Mouse (Mus musculus) urinary bladder, postnatal 10 days (tissue): ENCODE results near the gene Mrm2.

ENCODE experiments used
- DNase-seq: peaks from one replicate; pipeline ENCODE4 v3.0.0; 2022; ENCODE audit warnings: low spot score

The Mrm2 gene

DNA sequence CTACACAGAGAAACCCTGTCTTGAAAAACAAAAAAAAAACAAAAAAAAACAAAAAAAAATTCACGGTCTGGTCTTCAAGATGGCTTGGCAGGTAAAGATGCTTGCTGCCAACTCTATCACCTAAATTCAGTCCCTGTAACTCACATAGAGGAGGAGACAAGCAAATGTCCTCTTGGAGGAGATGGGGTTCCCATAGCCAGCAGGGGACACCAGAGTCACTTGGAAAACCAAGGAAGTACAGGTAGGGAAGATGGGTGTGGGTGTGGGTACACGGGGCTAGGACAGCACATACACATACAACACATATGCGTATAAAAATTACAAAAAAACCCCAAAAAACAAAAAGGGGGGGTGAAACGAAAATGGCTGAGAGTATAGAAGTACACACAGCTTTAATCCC, 11.2 kb upstream of the Mrm2 start:
- DNase-seq, result no peak

DNA sequence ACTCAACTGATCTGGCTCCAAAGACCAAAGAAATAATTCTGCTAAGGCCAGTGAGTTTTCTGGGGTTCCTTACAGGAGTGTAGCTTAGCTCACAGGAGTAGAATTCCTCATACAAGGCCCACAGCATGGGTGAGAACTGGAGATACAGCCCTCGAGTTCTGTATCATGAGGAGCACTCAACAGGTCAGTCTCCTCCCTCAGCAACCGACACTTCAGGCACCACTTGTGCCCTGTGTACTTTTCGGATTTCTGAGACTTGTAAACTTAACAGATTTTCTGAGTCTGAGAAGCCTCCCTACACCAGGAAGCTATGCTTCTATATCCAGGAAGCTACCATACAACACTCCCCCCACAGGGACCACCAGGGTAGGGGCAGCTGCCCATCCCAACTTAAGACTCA, 8.1 kb upstream of the Mrm2 start:
- DNase-seq, result no peak

GRCm38 (mm10) chr5:140338779-140339178, 7.1 kb upstream of the Mrm2 start:
- DNase-seq, result no peak

- no peak for DNase-seq
These were observed 5.0 kb upstream of the Mrm2 start for GRCm38 (mm10) chr5:140336680-140337079.

DNA sequence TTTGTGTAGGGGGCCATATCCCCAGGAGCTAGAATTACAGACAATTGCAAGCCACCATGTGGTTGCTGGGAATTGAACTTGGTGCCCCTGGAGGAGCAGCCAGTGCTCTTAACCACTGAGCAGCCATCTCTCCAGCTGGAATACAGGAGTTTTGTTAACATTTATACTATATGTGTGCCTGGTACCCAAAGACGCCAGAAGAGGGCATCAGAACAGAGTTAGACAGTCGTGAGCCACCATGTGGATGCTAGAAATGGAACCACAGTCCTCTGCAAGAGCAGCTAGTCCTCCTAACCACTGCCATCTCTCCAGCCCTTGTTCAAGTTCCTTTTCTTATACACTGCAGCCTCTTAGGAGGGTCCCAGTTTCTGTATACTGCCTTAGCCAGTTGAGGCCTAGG, 1.9 kb upstream of the Mrm2 start:
- no peak for DNase-seq

DNA sequence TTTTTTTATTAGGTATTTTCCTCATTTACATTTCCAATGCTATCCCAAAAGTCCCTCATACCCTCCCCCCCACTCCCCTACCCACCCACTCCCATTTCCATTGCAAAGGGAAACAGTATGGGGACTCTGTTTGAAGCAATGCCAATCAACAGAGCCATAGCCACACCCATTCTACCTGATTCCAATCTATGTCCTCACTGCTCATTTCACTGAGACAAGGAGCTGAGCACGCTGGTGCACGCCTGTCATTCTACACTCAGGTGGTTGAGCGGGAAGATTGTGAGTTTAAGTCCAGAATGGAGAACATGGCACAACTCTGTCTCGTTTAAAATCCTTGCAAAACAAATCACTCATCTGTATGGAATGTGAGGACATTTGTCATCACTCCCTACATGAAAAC, 821 bp upstream of the Mrm2 start:
- DNase-seq, result no peak

DNA sequence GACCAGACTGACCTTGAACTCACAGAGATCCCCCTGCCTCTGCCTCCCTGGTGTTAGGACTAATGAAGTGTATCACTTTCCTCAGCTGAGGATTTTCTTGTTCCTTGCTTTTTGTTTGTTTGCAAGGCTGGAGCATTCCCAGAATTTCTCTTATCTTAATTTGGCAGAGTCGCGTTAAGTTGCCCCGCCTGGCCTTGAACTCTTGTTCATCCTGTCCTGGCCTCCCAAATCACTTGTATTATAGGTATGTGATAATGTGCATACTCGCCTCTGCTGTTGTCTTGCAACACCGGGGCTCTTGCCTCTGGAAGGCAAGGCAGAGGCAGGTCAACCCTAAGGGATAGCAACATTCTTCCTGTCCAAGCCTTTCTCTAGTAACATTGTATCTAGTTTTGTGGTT, 7.6 kb downstream of the Mrm2 start:
- no peak for DNase-seq

DNA sequence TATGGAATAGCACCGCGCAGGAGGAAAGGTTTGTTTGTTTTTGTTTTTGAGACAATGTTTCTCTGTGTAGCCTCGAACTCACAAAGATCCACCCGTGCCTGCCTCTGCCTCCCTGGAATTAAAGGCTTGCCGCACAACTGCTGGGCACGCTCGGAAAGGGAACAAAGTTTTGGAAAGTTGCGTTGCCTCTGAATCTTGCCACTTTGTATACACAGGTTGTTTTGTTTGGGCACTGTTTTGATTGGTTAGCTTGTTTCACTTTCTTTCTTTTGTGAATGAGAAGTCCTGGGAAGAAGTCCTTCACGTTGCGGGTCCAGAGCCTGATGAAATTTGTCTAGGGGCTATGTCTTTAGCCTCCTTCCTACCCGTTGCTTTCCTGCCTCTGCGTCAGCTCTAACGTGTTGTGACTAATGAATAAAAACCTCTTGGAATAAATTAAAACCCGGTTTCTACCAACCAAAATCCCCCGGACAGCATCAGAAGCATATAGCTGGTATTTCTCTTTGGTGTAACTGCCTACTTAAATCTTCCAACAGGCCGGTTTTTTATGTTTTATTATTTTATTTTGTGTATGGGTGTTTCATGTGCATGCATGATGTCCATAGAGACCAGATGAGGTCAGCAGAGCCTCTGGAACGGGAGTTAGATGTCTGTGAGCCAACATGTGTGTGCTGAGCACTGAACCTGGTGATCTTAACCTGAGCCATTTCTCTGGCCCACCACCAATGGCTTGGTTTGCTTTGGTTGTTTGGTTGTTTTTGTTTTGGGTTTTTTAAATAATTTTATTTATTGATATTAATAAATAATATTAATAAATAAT, 9.7 kb downstream of the Mrm2 start:
- no peak for DNase-seq

GRCm38 (mm10) chr5:140321042-140321755, 10.5 kb downstream of the Mrm2 start, which contains the start of the genes Mad1l1 and Nudt1:
Gene Mad1l1 (minus strand): TSS chr5:140321552.
Gene Nudt1 (plus strand): TSS chr5:140321656.
- DNase-seq, result peak; percentile 83

DNA sequence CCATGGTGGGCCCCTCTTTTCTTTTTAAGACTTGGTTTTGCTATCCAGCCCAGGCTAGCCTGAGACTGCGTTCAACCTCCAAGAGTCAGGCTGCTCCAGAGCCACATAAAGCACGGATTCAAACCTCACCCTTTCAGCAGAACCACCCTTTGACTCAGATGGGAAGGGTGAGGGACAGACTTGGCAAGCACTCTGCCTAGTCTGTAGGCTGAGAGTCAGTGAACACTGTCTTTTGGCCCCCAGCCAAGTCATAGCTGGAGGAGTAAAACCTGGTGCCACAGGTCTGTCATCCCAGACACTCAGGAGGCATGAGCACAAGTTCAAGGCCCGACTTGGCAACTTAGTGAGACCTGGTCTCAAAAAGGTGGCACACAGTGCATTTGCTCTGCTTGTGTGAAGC, 15.0 kb downstream of the Mrm2 start:
- no peak for DNase-seq

- DNase-seq, result no peak
These were observed 24.1 kb downstream of the Mrm2 start for GRCm38 (mm10) chr5:140307602-140308001.

DNA sequence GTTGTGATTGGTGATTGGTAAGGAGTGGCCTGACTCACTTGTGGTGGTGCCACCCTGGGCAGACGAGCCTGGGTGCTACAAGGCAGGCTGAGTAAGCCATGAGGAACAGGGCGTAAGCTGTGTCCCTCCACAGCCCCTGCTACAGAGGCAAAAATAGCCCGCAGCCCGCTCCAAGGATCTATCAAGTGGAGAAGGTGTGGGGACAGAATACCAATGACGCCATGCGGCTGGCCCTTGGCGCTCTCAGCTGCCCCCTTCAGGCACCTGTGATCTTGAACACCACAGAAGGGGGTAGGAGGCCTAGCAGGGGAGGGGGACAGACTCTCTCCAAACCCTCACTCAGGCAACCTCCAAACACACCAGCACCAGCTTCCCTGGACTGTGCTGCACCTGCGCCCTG, 25.7 kb downstream of the Mrm2 start:
- DNase-seq, result no peak

GRCm38 (mm10) chr5:140298291-140298690, 33.4 kb downstream of the Mrm2 start:
- DNase-seq, result no peak

- no peak for DNase-seq
These were observed 39.5 kb downstream of the Mrm2 start for GRCm38 (mm10) chr5:140292152-140292551.

GRCm38 (mm10) chr5:140289161-140289560, 42.5 kb downstream of the Mrm2 start:
- DNase-seq, result no peak

DNA sequence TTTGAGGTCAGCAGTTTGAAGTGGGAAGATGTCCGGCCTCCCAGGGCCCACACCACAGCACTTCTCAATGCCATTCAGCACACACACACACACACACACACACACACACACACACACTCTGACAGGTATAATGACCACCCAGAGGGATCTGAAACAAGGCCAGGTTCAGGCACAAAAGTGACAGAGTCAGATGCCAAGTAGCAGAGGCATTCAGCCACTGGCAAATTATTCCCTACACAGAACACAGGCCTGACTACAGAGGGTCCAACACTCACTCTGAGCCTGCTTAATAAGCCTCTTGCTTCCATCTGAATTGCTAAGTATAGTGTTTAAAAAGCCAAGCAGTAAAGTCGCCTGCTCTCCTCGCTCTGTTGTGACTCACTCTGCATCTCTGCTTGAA, 43.4 kb downstream of the Mrm2 start:
- DNase-seq, result no peak

DNA sequence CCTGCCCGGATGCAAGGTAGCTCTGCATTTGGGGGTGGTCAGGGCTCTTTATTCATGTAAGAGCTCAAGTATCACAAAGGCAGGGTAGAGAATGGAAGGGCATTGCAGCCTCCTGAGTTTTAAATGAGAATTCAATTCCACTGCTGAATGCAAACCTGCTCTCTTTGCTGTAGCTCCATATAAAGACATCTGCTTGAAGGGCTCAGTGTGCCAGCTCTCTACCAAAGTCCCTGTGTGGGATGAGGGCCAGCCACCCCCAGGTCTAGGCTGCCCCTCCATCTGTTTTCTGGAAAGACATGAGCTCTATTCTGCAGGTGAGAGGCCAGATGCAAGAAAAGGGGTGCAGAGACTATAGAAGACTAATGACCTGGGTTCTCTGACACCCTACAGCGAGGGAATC, 46.9 kb downstream of the Mrm2 start:
- DNase-seq, result no peak

DNA sequence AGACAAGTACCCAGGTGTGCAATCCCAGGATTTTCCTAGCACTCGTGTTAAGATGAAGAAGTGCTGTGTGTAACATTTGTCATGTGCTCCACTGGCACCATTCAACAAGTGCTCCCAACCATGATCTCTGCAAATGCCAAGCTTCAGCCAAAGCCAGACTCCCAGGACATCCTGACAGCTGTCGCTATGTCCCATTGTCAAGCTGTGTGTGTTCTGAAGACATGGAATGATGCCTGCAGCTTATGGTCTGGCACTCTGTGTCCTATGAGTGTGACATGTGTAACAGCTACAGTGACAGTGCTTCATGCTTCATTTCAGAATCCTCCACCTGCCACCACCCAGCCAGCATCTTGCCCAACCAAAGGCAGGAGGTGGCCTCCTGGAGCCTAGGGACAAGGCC, 47.7 kb downstream of the Mrm2 start:
- DNase-seq, result no peak

GRCm38 (mm10) chr5:140282900-140283299, 48.8 kb downstream of the Mrm2 start:
- DNase-seq, result no peak

GRCm38 (mm10) chr5:140282376-140282775, 49.3 kb downstream of the Mrm2 start:
- DNase-seq, result no peak

GRCm38 (mm10) chr5:140280205-140280604, 51.5 kb downstream of the Mrm2 start:
- no peak for DNase-seq
